Mouse (Mus musculus) thymus, postnatal 4 days (tissue): ENCODE results near the gene Amz1.

ENCODE experiments used
- DNase-seq: peaks from one replicate; pipeline ENCODE4 v3.0.0; 2021

Amz1 gene

DNA sequence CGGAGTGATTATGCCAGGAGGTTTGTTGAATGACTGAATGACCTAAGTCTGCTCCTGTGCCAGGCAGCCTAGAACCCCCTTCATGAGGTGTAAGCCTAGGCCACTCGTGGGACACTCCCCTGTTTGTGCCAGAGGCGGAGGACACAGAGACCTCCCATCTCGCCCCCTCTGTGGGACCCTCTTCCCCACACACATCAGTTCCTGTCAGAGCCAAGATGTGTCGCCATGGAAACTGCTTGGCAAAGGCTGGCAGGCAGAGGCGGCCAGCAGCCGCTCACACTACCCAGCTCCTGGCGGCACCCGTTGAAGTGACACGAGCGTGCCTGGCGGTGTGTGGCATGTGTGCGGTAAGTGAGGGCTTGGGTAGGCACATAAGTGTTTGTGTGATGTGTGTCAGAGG, at the start of gene Amz1:
TSS of gene Amz1 (plus strand) at position 306 of the 400 bp plus-strand sequence.
- DNase-seq = no peak

DNA sequence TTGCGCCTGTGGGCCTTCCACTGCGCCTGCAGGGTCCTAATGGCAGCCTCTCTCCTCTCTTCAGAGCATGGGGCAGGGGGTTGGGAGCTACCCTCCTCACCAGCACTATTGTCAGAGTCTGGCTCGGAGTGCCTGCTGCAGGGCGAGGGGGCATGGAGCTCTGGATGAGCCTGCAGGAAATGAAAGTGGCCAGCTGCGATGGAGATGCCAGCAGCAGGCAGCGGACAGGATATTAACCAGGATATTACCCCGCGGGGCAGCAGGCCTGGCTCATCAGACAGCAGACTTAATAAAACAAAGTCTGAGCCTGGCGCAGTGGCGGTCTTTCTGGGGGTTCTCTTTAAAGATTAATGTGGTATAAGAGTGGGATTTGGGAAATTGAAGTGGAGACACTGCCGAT, 48.8 kb upstream of the Amz1 start:
- DNase-seq = no peak

DNA sequence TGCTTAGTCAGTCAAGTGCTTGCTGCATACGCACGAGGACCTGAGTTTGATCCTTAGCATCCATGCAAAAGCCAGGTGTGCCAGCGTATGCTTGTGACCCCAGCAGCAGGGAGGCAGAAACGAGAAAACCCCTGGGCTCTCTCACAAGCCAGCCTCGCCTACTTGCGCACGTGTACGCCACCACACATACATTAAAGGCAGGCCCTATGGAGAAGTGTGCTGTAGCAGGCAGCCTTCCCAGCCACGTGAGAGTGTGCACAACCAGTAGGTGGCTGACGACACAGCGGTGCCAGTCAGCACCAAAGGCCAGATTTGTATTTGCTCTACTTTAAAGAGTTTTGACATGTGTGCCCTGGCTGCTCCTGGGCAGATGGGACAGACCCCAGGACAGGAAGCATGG, 48.3 kb upstream of the Amz1 start:
- no peak for DNase-seq

DNA sequence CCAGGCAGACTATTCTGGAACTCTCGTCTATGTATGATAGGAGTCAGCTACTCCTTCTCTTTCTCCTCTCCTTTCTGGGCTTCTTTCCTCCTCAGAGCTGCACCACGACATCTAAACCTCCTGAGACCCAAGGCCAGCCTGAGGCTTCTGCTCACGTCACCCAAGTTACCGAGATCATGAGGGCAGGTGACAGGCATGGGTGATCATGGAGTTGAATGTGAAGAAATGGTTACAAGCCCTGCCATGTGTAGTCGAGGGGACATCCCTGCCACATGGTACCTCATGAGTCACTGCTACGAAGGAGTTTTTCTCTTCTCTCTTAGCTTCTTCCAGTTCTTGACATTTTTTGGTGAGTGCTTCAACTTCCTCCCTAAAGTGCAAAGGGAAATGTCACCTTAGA, 46.8 kb upstream of the Amz1 start:
- DNase-seq = no peak

DNA sequence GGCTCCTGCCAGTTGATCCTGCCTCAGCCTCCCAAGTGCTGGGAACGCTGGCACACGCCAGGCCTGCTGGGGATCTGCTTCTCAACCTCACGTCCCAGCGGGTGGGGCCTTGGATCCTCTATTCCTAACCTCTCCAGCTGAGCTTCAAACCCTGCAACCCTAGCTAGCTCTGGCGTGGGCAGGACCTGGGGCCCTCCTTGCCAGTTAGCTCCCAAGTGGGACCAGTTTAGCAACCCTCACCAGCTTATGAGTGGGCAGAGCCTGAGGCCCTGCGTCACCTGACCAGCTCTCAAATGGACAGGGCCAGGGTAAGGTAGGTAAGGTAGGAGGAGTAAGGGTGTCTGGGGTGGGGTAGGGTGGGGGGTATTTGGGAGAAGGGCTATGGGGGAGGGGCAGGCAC, 43.9 kb upstream of the Amz1 start:
- DNase-seq = no peak

DNA sequence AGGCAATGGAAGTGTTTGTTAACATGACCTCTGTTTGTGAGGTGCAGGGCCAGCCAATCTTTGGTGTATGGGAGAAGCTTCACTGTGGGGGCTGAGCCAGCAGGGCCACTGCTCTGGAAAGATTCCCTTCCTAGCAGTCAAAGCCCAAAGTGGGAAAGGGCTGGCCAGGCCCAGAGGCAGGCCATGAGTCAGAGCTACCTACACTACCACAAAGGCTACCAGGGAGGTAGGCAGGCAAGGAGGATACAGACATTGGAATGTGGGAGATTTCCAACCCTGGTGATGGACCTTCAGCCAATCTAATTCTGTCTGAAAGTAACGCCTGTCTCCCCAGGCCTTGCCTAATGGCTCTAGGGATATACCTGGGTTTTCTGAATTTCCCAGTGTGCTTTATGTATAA, 43.0 kb upstream of the Amz1 start:
- DNase-seq = no peak

DNA sequence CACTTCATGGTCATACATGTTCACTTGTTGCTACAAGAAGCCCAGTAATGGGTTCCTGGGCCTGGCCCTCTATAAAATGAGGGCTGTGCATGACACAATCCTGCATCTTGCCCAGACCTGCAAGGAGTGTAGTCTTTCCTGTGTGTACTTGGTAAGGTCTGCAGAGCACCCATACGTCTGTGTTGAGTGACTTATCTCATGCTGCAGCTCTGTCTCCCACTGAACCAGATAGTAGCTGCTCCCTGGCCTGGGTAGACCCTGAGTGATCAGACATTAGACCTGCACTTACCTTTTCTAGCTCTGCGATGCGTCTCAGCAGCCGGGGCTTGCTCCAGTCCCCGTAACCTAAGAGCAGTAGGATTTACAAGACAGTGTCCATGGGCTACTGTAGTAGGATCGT, 41.8 kb upstream of the Amz1 start:
- DNase-seq = no peak

DNA sequence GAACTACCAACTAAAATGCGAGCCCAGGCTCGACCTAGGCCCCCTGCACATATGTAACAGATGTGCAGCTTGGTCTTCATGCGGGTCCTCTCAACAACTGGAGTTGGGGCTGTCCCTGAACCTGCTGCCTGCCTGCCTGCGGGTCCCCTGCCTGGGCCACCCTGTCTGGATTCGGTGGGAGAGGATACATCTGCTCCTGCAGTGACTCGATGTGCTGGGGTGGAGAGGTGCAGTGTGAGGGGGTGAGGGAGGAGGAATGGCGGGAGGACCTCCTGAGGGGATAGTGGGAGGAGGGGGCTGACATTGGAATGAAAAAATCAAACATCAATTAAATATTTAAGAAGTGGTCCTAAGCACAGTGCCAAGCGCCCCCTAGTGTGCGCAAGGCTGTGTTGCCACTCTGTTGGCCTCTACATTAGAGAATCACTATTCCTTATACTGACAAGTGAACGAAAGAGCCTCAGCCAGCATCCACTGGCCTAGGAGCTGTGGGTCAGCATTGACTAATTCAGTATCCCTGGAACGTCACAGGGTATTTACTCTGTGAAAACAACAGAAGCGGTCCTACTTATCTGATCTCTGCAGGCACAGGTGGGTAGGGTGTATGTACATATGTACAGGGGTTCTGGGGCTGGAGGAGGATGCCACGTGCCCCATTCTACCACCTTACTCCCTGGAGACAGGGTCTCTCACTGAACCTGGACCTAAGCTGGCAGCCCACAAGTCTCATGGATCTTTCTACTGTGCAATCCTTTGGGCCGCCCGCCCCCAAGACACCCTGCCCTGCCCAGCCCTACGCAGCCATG, 39.4 kb upstream of the Amz1 start:
- DNase-seq = peak; percentile 70

DNA sequence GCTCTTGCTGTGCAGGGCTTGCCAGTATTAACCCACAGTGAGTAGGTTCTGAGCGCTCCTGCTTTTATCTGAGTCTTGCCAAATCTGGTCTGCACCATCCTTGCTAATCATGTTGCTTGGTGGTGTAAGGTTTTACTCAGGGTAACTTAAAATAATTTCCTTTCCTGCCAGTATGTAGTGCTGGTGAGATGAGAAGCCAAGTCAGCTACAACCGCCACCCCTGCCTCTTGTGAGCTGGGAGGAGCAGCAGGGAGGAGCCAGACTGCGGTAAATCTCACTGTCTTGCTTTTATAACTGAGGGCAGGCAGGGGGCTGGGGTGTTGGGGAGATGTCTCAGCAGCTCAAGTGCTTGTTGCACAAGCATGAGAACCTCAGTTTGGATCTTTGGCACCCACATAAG, 35.5 kb upstream of the Amz1 start:
- DNase-seq = no peak

DNA sequence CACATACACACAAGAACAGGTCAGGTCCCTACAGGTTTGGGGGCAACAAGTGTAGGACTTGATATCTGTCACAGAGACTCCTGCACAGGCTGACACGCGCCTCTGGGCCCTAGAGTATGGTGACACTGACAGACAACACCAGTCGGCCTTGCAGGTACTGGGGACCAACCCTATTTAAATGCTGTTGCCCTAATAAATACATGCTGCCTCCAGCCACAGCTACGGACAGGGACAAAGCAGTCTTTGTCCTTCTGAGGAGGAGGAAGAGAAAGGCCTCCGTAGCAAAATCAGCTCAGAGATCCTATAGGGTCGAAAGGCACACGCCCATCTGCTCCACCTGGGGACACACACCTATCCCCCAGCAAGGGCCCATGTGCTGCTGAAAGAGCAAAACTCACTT, 27.9 kb upstream of the Amz1 start:
- no peak for DNase-seq

DNA sequence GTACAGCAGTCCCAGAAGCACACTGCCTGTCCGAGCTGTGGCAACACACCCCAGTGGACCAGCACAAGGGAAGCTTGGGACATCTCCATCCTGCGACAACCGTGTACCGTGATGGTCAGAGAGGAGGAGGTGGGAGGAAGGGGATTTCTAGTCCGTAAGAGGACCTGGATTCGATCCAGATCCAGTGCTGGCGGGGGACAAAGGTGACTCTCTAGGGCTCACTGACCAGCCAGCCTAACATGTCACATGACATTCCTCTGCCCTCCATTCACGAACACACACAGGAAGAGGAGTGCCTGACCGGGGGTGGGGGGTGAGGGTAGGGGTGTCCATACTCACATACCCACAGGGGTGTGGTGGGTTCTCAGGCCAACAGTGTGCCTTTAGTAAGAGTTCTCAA, 24.2 kb upstream of the Amz1 start:
- no peak for DNase-seq

DNA sequence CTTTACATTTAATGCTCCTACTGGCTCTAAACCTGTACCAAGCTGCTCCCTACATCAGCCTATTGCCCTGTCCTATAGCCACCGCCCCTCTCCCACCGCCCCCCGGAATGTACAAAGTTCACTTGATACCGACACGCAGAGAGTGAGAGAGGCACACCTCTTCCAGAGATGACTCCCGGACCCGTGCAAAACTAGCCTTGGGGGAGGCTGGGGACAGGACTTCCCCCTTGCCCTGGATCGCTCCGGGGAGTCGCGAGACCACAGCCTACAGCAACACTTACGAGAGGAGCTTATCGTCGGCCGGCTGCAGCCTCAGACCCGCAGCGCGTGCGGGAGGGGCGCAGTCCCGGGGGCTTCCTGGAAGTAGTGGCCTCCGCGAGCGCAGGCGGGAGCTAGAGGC, 22.3 kb upstream of the Amz1 start:
- no peak for DNase-seq

DNA sequence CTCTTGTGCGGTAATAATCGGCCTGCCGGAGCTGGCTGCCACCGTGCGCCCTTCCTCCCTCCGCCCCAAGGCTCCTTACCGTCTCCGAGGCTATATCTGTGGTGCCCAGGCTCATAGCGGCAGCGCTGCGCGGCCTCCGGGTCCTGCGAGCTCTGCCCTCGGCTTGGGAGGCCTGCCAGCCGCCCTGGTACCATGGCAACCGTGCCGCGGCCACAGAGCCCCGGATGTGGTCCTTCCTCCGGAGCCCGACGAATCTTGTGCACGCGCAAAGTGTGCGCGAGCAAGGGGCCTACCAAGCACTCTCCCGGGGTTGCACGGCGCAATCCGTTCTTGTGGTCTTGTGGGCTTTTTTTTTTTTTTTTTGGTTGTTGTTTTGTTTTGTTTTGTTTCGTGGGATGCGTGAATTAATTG, 21.8 kb upstream of the Amz1 start, which contains the start of gene Iqce:
TSS of gene Iqce (minus strand) at position 276 of the 411 bp plus-strand sequence.
- DNase-seq = peak; percentile 97

DNA sequence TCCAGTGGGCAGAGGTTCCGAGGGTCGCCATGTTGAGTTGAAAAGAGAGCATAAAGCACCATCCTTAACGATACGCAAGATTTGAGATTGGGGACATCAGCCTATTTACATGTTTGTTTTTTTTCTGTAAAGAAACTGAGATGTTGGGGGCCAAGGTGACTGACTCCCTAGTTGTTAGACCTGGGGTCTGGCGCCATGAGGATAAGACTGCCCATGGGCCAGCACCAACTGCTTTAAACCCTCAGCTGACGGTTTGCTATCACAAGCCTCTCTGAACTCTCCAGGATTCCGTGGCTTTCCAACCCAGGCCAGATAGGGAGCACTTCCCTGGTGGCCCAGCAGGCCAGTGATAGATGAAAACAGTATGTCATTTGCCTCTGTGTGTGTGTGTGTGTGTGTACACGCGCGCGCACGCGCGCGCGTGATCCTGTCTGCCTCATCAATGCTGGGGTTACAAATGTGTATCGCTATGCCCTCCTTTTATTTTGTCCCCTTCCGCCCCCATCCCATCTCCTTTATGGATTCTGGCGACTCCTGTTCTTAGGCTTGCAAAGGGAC, 21.2 kb upstream of the Amz1 start:
- DNase-seq = peak; percentile 24

DNA sequence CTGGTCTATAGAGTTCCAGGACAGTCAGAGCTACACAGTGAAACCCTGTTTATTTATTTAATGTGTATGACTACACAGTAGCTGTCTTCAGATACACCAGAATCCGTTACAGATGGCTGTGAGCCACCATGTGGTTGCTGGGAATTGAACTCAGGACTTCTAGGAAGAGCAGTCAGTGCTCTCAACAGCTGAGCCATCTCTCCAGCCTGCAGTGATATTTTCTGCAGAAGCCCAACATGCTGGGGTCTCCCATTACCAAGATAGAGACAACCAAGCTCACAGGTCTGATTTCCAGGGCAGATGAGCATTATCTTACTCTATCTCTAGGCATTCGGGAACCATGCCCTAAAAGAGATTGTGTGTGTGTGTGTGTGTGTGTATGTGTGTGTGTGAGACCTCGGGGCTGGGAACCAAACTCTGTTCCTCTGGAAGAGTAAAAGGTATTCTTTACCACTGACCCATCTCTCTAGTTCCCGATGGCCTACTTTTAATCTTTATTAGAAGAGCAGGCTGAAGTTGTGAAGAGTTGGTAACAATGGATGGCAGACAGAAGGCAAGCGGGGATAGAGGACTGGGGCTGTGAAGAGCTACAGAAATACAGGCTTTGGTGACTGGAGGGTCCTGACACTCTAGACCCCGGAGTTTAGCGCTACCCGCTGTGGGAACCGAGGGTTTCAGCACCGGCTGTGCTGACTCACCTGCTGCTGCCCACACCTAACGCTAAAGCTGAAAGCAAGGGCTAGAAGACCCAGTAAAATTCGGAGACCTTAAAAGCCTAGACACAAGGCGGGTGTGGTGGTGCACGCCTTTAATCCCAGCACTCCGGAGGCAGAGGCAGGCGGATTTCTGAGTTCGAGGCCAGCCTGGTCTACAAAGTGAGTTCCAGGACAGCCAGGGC, 20.2 kb upstream of the Amz1 start:
- DNase-seq = peak; percentile 51

DNA sequence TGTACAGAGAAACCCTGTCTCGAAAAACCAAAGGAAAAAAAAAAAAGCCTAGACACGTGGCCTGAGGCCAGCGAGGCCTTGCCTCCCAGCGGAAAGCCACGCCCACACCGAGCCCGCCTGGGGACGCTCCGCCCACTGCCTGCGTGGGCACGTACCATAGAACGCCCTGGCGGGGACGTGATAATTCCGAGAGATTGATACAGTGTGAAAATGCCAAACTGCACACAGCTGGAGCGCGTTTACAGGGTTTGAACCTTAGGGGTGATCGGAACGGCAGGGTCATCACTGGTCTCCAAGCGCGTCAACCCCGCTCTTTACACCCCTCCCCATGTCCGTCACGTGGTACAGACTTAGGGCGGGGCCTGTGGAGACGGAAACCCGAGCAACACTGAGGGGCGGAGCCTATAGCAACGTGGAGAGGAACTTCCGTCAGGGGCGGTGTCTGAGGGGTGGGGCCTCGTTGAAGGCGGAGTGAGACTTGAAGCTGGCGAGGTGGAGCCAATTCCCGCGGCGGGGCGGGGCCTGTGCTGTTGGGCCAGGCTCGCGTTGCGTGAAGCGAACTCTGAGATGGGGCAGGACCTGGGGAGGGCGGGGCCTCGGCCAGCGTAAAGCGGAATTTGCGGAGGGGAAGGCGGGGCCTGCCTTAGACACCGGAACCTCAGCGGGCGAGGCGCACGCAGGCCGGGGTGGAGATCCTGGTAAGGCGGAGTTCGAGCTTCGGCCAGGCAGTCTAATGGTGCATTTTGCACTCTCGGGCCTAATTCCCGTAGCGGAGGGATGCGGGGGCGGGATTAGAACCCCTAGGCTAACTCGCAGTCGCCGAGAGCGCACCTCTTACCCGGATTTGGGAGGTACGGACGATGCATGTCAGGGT, 19.3 kb upstream of the Amz1 start, which contains the start of gene Brat1:
TSS of gene Brat1 (plus strand) at position 634 of the 874 bp plus-strand sequence.
- peak; percentile 100 for DNase-seq

DNA sequence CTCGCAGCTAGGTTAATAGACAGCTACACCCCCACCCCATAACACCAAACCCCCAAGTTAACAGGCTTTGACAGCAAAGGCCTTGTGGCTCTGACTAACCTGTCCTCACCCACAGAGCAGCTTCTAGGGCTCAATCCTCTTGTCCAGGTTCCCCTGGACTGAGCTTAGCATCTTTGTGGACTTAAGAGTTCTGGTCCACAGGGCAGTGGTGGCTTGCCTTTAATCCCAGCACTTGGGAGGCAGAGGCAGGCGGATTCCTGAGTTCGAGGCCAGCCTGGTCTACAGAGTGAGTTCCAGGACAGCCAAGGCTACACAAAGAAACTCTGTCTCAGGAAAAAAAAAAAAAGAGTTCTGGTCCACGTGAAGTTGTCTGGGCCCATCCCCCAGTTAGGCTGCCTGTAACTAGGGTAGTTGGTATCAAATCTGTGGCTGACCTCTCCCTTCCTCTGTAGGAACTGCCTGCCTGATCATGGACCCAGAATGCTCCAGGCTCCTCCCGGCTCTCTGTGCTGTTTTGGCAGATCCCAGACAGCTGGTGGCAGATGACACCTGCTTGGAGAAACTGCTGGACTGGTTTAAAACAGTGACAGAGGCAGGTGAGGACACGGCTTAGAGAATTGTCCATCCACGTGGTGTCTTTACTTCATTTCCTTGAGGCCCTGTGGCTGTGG, 18.3 kb upstream of the Amz1 start:
- DNase-seq = no peak

DNA sequence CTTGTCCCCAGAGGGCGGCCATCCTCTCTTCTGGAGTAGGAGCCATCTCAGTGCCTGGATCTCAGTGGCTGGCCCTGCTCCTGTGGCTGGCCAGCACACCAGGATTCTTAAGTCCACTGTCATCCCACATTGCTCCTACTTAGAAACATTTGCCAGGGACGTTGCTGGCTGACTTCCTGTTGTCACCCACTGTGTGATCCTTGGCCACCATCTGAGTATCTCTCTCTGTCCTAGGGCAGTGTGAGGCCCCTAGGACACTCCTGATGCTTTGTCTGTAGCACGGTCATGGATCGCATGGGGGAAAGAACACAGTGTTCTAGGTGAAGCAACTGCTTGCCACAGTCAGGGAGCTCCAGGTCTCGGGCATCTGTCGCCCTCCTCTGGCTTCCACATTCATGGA, 13.6 kb upstream of the Amz1 start:
- DNase-seq = no peak

DNA sequence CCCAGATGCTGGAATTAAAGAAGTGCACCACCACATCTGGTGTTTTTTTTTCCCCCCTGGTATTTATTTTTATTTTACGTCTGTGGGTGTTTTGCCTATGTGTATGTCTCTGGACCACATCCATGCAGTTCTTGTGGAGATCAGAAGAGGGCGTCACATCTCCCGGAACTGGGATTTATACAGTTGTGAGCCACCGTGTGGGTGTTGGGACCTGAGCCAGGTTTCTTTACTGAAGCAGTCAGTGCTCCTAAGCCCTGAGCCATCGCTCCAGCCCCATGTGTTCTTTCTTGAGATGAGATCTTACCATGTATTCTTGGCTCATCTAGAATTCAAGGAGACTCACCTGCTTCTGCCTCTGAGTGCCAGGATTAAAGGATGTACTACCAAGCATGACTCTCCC, 12.9 kb upstream of the Amz1 start:
- no peak for DNase-seq

DNA sequence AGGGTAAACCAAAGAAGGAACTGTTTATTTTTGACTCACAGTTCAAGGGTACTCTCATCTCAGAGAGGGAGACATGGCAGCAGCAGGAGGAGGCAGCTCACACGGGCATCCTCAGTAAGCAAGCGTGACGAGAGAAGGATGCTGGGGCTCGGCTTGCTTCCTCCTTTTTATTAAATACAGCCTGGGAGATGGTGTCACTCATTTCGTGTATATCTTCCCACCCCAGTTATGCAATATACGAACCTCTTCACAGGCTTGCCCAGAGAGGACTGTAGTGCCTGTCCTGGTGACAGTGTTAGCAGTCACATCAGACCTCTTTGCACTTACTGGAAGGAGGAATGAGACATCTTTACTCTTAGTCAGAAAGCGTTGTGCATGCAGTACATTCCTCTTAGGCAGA, 3.2 kb upstream of the Amz1 start:
- DNase-seq = no peak

DNA sequence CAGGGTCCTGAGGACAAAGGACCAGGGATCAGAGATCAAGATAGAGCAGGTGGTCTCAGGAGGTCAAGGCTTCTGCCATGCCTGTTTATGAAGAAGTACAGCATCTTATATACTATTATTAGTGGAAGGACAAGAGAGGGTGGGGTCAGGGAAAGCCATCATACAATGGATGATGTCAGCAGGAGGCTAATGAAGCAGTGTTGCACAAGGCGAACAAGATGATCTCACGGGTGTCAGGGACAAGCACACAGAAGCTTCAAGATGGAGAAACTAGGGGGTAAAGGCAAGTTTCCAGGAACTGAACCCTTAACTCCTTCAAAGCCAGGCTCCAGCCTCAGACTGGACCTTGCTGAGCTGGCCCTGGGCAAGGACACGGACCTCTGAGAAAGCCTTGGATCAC, 1.8 kb upstream of the Amz1 start:
- no peak for DNase-seq
